Mouse (Mus musculus) hindbrain, embryonic 15.5 days (tissue): ENCODE data around the gene Hoxc11. TPM values are rescaled to one million over a fixed set of nuclear protein-coding genes. Genes with fewer than 3 reads are reported as not detected.
A peak's percentile ranks its signal among the peaks of the same experiment; 100 is the strongest.

Source experiments
- ATAC-seq: fragments of 200-750 bp; cut with Nextera tagmentation; 2 replicates; pipeline ENCODE4 v1.8.0; 2017; ENCODE audit warnings: low read depth, moderate number of reproducible peaks, moderate TSS enrichment; ENCODE audit not compliant: low FRiP score
- H3K27ac ChIP-seq: fragments of 300-500 bp; sonication (generic); replicated peaks from 2 replicates; pipeline ENCODE4 v1.5.1; 2015; ENCODE audit warnings: mild to moderate bottlenecking, inconsistent platforms
- H3K27me3 ChIP-seq: fragments of 300-500 bp; sonication (generic); 2 replicates; pipeline ENCODE4 v1.6.1; 2015; ENCODE audit warnings: control low read depth, inconsistent platforms
- H3K36me3 ChIP-seq: fragments of 300-500 bp; sonication (generic); 2 replicates; pipeline ENCODE4 v1.6.1; 2015; ENCODE audit warnings: control low read depth, inconsistent platforms
- H3K4me1 ChIP-seq: fragments of 300-500 bp; sonication (generic); replicated peaks from 2 replicates; pipeline ENCODE4 v1.6.1; 2015; ENCODE audit warnings: control low read depth, inconsistent platforms
- H3K4me2 ChIP-seq: fragments of 300-500 bp; sonication (generic); 2 replicates; pipeline ENCODE4 v1.6.1; 2015; ENCODE audit warnings: moderate library complexity, mild to moderate bottlenecking, inconsistent platforms
- H3K4me3 ChIP-seq: fragments of 300-500 bp; sonication (generic); 2 replicates; pipeline ENCODE4 v1.5.1; 2015; ENCODE audit warnings: mild to moderate bottlenecking, inconsistent platforms
- H3K9ac ChIP-seq: fragments of 300-500 bp; sonication (generic); 2 replicates; pipeline ENCODE4 v1.6.1; 2015; ENCODE audit warnings: inconsistent platforms
- H3K9me3 ChIP-seq: fragments of 300-500 bp; sonication (generic); 2 replicates; pipeline ENCODE4 v1.6.1; 2016; ENCODE audit warnings: control low read depth, inconsistent platforms
- WGBS: fragments of 180-500 bp; shearing (Covaris S2); methylation state at CpG from one replicate; pipeline ENCODE4 v1.1.7; 2015; 5-methylcytosine and 5-hydroxymethylcytosine counted together
- polyA plus RNA-seq: library from polyadenylated mRNA; unstranded; fragments of >200 nt; fragmentation: Nextera tagmentation; extraction: Ambion mirVana; gene quantifications from 2 replicates; pipeline ENCODE4 v1.2.1, GENCODE M21; 2015

The Hoxc11 gene
- polyA plus RNA-seq, 1 experiment from 2014 or later: not detected

DNA sequence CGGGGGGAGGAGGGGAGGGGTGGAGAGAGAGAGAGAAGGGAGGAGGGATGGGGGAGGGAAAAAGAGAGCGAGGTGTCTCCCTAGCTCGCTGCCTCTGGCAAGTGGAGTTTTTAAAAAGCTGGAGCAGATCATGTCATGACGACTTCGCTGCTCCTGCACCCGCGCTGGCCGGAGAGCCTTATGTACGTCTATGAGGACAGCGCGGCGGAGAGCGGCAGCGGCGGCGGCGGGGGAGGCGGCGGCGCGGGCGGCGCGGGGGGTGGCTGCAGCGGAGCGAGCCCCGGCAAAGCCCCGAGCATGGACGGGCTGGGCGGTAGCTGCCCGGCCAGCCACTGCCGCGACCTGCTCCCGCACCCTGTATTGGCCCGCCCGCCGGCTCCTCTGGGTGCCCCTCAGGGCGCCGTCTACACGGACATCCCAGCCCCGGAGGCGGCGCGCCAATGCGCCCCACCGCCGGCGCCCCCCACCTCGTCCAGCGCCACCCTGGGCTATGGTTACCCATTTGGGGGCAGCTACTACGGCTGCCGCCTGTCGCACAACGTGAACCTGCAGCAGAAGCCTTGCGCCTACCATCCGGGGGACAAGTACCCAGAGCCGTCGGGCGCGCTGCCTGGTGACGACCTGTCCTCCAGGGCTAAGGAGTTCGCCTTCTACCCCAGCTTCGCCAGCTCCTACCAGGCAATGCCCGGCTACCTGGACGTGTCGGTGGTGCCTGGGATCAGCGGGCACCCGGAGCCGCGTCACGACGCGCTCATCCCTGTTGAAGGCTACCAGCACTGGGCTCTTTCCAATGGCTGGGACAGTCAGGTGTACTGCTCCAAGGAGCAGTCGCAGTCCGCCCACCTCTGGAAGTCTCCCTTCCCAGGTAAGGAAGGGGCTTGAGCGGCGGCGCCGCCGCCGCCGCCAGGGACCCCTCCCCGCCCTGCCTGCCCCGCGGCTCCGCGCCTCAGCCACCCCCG is 32.9 kb upstream of the Hoxc11 start, which contains the start of gene Hoxc13:
TSS of gene Hoxc13 (plus strand) at position 51 of the 959 bp plus-strand sequence.
- Histone ChIP-seq H3K4me3 (peak within 1 kb of the TSS; percentile 5; the same call in 1 of the 2 replicates), H3K9me3 (no peaks in the 10 kb centered on the region), H3K4me2 (peak within 1 kb of the TSS; percentile 27; the same call in 1 of the 2 replicates), H3K27me3 (peaks cover 94% of the 10 kb centered on the region), H3K4me1 (0 out of 2 replicates have a peak, but pooled peaks cover 3% of the 10 kb centered on the region), H3K36me3 (no peaks in the 10 kb centered on the region), H3K27ac (no peak within 1 kb of the TSS), H3K9ac (no peak within 1 kb of the TSS)
- WGBS: 2% methylated on average over 73 of the region's 88 CpGs
- no peak for ATAC-seq

- under 1% methylated on average over 24 of the region's 24 CpGs for WGBS
- H3K27ac ChIP-seq: no peak overlapping the region
- H3K4me3 ChIP-seq: no peak overlapping the region
- peaks cover 94% of the 10 kb centered on the region for H3K27me3 ChIP-seq
- no peaks in the 10 kb centered on the region for H3K9me3 ChIP-seq
- ATAC-seq: no peak
- H3K9ac ChIP-seq: no peak overlapping the region
- H3K4me1 ChIP-seq: 0 out of 2 replicates have a peak, but pooled peaks cover 3% of the 10 kb centered on the region
- no peak overlapping the region for H3K4me2 ChIP-seq
- no peaks in the 10 kb centered on the region for H3K36me3 ChIP-seq
These were observed 32.2 kb upstream of the Hoxc11 start for GRCm38 (mm10) chr15:102922012-102922362.

DNA sequence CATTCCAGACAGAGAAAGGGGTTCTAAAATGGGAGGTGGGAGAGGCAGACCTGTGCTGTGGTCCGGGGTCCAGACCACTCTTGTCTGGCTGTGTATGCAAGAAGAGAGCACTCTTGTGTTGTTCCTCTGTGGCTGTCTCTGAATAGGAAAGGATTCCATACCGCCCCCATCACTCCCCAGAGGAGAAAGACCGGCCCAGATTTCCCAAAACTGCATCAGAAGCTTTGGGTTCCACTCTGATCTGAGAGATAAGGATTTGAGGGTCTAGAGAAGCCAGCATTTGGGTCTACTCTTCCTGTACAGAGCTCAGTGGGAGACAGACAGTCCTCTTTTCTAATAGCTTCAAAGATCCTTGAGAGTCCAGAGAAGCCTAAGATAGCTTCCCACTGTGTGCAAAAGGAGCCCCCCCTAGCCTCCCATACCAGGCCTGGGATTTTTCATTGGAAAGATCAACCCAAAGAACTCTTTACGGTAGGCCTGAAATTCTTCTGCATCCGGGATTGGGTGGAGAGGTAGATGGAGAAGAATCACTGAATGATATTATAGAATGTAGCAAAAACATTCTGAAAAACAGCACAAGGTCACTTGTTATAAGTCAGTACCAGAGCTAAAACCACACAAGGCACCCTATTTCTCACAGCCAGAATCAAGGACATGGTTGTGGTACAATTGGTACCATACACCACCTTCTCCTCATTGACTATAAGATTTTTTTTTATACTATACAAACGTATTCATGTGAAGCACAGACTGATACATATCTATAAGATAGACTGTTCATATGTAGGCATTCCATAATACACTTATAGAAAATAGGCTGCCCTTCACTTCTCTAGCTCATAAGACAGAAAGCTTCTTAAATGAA is 31.4 kb upstream of the Hoxc11 start:
- no peak for ATAC-seq
- no peaks in the 10 kb centered on the region for H3K36me3 ChIP-seq
- no peak overlapping the region for H3K4me3 ChIP-seq
- 8% methylated on average over 6 of the region's 6 CpGs for WGBS
- H3K9me3 ChIP-seq: no peaks in the 10 kb centered on the region
- H3K4me2 ChIP-seq: no peak overlapping the region
- H3K4me1 ChIP-seq: 0 out of 2 replicates have a peak, but pooled peaks cover 3% of the 10 kb centered on the region
- no peak overlapping the region for H3K9ac ChIP-seq
- peaks cover 93% of the 10 kb centered on the region for H3K27me3 ChIP-seq
- H3K27ac ChIP-seq: no peak overlapping the region

- no peak overlapping the region for H3K9ac ChIP-seq
- under 1% methylated on average over 40 of the region's 40 CpGs for WGBS
- peaks cover 95% of the 10 kb centered on the region for H3K27me3 ChIP-seq
- H3K9me3 ChIP-seq: no peaks in the 10 kb centered on the region
- H3K4me1 ChIP-seq: no peaks in the 10 kb centered on the region
- no peaks in the 10 kb centered on the region for H3K36me3 ChIP-seq
- H3K4me3 ChIP-seq: no peak overlapping the region
- no peak overlapping the region for H3K4me2 ChIP-seq
- no peak overlapping the region for H3K27ac ChIP-seq
- ATAC-seq: no peak
These were observed 27.1 kb upstream of the Hoxc11 start for GRCm38 (mm10) chr15:102927032-102927645.

DNA sequence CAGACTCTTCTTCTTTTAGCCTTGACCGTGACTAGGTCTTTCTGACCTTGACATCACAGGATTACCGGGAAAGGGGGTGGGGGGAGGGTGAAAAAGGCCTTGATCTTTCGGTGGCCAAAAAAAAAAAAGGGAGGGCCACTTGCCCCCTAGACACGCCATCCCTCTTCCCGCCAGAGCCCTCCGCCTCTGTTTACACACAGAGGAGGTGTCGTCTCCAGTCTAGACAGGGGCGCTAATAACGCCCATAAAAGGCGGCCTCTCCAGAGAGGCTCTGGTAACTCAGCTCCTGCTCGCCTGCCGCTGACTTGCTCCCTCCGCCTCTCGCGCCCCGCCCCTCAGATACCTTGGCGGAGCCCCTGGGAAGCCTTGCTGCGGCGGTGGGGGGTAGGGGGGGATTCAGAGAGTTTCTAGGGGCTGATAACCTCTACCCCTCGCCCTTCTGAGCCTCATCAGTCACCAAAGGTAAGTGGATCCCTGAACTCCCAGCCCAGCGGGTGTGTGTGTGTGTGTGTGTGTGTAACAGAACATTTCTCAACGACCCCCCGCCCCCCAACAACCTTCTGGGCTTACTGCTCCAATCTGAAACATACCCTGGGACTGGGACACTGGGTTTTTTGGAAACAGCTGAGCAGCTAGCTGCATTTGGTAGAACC is 22.4 kb upstream of the Hoxc11 start:
- Histone ChIP-seq H3K9me3 (no peaks in the 10 kb centered on the region), H3K4me3 (no peak overlapping the region), H3K36me3 (no peaks in the 10 kb centered on the region), H3K4me2 (no peak overlapping the region), H3K27me3 (peaks cover 96% of the 10 kb centered on the region), H3K9ac (no peak overlapping the region), H3K27ac (no peak overlapping the region), H3K4me1 (no peaks in the 10 kb centered on the region)
- ATAC-seq: no peak
- 1% methylated on average over 23 of the region's 23 CpGs for WGBS

GRCm38 (mm10) chr15:102934438-102934837 is 19.8 kb upstream of the Hoxc11 start:
- WGBS: 1% methylated on average over 12 of the region's 12 CpGs
- ATAC-seq: no peak
- H3K36me3 ChIP-seq: no peaks in the 10 kb centered on the region
- no peak overlapping the region for H3K27ac ChIP-seq
- no peak overlapping the region for H3K9ac ChIP-seq
- no peak overlapping the region for H3K4me2 ChIP-seq
- H3K4me3 ChIP-seq: no peak overlapping the region
- peaks cover 96% of the 10 kb centered on the region for H3K27me3 ChIP-seq
- H3K4me1 ChIP-seq: no peaks in the 10 kb centered on the region
- H3K9me3 ChIP-seq: no peaks in the 10 kb centered on the region

DNA sequence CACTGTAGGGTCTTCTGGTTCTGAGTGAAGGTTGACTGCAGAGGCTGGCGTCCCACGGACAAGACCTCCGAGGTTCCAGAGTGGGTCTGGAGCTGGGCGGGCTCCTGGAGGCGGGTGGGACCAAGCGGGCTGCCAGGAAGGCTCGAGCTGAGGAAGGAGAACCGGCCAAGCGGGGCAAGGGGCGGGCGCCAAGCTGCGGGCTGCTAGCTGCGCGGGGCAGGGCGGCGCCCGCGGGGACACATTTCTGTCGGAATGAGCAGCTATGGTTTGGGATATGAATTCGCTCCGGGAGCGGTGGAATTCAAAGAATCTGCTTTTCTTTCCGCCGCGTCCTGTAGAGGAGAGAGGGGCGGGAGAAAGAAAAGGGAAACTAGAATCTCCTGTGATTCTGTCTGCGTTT is 19.3 kb upstream of the Hoxc11 start:
- H3K27me3 ChIP-seq: peaks cover 96% of the 10 kb centered on the region
- no peaks in the 10 kb centered on the region for H3K9me3 ChIP-seq
- H3K9ac ChIP-seq: no peak overlapping the region
- WGBS: under 1% methylated on average over 26 of the region's 27 CpGs
- no peaks in the 10 kb centered on the region for H3K4me1 ChIP-seq
- no peak overlapping the region for H3K4me2 ChIP-seq
- H3K27ac ChIP-seq: no peak overlapping the region
- H3K36me3 ChIP-seq: no peaks in the 10 kb centered on the region
- H3K4me3 ChIP-seq: no peak overlapping the region
- no peak for ATAC-seq

- Histone ChIP-seq H3K27ac (no peak within 1 kb of the TSS), H3K4me3 (no peak within 1 kb of the TSS), H3K4me2 (no peak within 1 kb of the TSS), H3K9ac (no peak within 1 kb of the TSS), H3K27me3 (peaks cover 96% of the 10 kb centered on the region), H3K36me3 (no peaks in the 10 kb centered on the region), H3K4me1 (no peaks in the 10 kb centered on the region), H3K9me3 (no peaks in the 10 kb centered on the region)
- no peak for ATAC-seq
- 2% methylated on average over 31 of the region's 31 CpGs for WGBS
These were observed 17.8 kb upstream of the Hoxc11 start, which contains the start of gene Hoxc12 for GRCm38 (mm10) chr15:102936279-102936972. TSS of gene Hoxc12 (plus strand) at chr15:102936757.

- H3K27ac ChIP-seq: no peak overlapping the region
- no peak overlapping the region for H3K4me2 ChIP-seq
- no peaks in the 10 kb centered on the region for H3K9me3 ChIP-seq
- H3K4me3 ChIP-seq: no peak overlapping the region
- ATAC-seq: no peak
- WGBS: under 1% methylated on average over 47 of the region's 50 CpGs
- no peaks in the 10 kb centered on the region for H3K36me3 ChIP-seq
- peaks cover 96% of the 10 kb centered on the region for H3K27me3 ChIP-seq
- no peak overlapping the region for H3K9ac ChIP-seq
- H3K4me1 ChIP-seq: no peaks in the 10 kb centered on the region
These were observed 17.1 kb upstream of the Hoxc11 start for GRCm38 (mm10) chr15:102937036-102937666.

GRCm38 (mm10) chr15:102939256-102940155 is 14.7 kb upstream of the Hoxc11 start:
- H3K4me1 ChIP-seq: no peaks in the 10 kb centered on the region
- H3K4me2 ChIP-seq: no peak overlapping the region
- no peak for ATAC-seq
- no peak overlapping the region for H3K27ac ChIP-seq
- WGBS: 2% methylated on average over 34 of the region's 34 CpGs
- H3K36me3 ChIP-seq: no peaks in the 10 kb centered on the region
- H3K9me3 ChIP-seq: no peaks in the 10 kb centered on the region
- H3K27me3 ChIP-seq: peaks cover 95% of the 10 kb centered on the region
- H3K4me3 ChIP-seq: no peak overlapping the region
- no peak overlapping the region for H3K9ac ChIP-seq
